Mouse (Mus musculus): Measurements from ENCODE around the gene Eps8.
"Not testable (repeated sequence)": the region's sequence is repeated elsewhere in the genome, so short reads cannot be mapped to it uniquely, and the experiment has no call there.

The Eps8 gene

GRCm38 (mm10) chr6:137482891-137483290 lies 171.8 kb downstream of the Eps8 start:
- no peak for DNase-seq (ENCODE audit: low read depth, low spot score)

DNA sequence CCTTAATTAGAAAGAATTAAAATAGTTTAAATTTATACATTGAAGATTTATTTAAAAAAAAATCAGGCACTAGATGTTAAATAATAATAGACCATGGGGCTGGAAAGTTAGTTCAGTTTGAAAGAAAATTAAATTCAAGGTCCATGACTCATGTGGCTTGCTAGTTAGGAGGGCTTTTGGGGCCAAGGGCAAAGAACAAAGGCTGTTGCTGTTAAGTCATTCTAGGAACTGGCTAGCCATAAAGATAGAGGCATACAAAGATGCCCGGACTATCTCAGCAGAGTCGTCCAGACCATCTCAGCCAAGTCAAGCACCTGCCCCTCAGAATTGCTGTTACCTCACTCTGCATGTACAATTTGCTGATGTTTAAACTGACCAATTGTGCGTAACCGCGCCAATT lies 179.0 kb downstream of the Eps8 start:
- DNase-seq (ENCODE audit: low read depth, low spot score): not testable (repeated sequence)

DNA sequence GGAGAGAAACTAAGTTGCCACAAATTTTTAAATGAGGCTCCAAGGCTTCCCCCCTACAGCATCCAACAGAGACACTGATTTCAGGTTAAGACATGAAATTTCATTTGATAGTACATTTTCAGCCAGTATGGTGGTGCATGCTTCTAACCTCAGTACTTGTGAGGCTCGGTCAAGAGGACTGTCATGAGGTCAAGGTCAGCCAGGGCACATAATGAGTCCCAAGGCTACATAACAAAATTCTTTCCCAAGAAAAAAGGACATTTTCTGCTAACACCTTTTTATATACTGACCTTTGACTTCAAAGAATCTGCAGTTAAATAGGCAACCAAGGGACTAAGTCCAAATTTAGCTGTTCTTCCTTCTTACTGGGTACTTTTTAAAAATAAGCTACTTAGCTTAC lies 181.2 kb downstream of the Eps8 start:
- no peak for DNase-seq (ENCODE audit: low read depth, low spot score)

- no peak for DNase-seq (ENCODE audit: low read depth, low spot score)
Measured at GRCm38 (mm10) chr6:137472129-137472528, 182.5 kb downstream of the Eps8 start.

- DNase-seq (ENCODE audit: low read depth, low spot score): no peak
Measured at GRCm38 (mm10) chr6:137470901-137471598, 183.6 kb downstream of the Eps8 start.

GRCm38 (mm10) chr6:137469541-137469940 lies 185.1 kb downstream of the Eps8 start:
- DNase-seq (ENCODE audit: low read depth, low spot score): peak; percentile 25

- DNase-seq (ENCODE audit: low read depth, low spot score): no peak
Measured at GRCm38 (mm10) chr6:137467696-137468095, 187.0 kb downstream of the Eps8 start.

- DNase-seq (ENCODE audit: low read depth, low spot score): no peak
Measured at GRCm38 (mm10) chr6:137466256-137466655, 188.4 kb downstream of the Eps8 start.

DNA sequence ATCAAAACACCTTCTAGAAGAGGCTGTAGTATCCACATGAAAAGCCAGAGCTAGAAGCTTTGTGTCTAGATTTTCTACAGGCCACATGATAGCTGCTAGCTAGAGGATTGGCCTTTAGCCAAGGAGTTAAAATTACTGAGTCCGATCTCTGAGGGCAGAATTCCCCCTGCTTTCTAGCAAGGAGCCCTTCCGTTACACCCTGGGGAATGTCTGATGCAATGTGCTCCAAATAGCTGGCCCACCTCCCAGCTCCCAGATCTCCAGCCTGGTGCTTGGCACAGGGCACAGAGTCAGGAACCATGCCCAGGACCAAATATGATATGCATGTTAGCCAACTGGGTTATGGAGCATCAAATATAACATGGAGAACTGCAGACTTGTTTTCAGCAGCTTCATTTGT lies 189.4 kb downstream of the Eps8 start:
- DNase-seq (ENCODE audit: low read depth, low spot score): no peak

- no peak for DNase-seq (ENCODE audit: low read depth, low spot score)
Measured at GRCm38 (mm10) chr6:137463771-137464170, 190.9 kb downstream of the Eps8 start.

DNA sequence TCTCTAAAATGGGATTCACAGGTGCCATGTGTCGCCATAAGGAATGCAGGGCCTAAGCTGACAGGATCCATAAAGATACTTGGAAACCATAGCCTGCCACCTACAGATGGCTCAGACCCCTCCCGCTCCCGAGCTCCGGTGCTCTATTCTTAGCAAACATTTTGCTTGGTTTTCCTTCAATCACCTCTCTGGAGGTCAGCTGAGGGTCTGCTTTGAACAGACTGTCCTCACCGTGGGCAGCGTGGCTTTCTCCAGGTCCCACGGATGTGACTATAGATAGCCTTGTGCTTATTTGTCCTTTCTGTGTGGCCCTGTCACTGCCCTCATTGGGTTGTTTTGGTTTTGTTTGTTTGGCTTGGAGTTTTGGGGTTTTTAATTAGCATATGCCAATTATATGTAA lies 196.5 kb downstream of the Eps8 start:
- no peak for DNase-seq (ENCODE audit: low read depth, low spot score)

DNA sequence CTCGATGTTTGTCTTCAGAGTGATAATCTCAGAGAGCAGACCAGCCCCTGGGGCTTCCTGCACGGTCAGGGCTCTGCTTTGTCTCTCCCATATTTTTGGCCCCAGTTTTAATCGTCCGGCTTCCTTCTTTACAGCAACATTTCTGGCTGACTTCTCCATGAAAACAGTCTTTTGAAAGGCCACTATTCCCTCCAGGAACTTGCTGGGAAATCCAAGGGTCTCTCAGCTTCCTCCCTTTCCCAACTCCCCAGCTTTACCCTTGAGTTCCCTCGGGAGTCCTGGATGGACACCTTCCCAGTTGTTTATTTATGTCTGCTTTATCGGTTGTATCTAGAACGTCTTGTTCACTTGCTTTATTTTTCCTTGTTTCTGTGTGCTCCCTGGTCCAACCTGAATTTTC lies 197.5 kb downstream of the Eps8 start:
- no peak for DNase-seq (ENCODE audit: low read depth, low spot score)

DNA sequence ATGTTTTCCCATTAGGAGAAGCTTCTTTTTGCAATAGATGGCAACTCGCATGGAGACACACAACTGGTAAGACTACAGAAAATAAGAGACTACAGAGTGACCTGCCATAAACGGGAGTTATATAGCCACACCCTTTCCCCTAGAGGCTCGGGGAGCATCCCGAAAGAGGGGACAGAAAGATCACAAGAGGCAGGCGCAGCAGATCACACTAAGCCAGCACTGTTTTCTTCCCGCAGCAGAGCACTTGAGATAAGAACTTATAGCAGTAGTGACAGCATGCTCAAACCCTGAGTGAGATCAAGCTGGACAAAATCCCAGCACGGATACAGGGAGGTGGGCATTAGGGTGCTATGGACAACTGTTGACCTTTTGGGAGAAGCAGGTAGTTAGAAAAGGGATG lies 198.6 kb downstream of the Eps8 start:
- no peak for DNase-seq (ENCODE audit: low read depth, low spot score)

DNA sequence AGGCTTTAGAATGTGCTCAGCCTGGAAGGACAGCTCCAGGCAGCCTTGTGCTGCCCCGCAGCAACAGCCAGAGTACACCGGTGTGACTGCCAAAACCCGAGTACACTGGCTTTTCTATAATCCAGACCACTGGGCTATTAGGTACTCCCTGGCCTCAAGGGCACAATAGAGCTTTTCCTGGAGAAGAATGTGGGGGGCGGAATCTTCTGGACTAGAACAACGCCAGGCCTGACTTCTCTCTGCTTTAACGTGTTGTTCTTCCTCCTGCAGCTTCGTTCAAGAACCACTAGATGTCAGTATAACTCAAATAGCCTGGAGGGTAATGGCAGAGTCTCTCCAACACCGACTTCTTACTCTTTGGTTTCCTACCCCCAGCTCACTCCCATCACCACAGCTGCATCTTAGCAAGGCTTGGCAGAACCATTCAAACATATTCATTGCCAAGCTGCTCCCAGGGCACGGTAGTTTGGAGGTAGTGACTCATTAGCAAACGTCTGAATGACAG lies 199.1 kb downstream of the Eps8 start:
- DNase-seq (ENCODE audit: low read depth, low spot score): peak; percentile 82

DNA sequence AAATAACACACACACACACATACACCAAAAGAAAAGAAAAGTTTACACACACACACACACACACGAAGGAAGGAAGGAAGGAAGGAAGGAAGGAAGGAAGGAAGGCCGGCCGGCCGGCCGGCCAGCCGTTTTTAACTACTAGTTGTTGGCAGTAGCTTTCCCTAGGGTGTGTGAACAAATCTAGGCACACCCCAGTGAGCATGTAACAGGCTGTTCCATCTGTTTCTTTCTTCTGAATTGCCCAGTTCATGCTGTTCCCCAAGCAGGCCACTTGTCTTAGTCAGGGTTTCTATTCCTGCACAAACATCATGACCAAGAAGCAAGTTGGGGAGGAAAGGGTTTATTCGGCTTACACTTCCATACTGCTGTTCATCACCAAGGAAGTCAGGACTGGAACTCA lies 208.6 kb downstream of the Eps8 start:
- not testable (repeated sequence) for DNase-seq (ENCODE audit: low read depth, low spot score)

GRCm38 (mm10) chr6:137443089-137443488 lies 211.6 kb downstream of the Eps8 start:
- no peak for DNase-seq (ENCODE audit: low read depth, low spot score)

GRCm38 (mm10) chr6:137440559-137441486 lies 213.9 kb downstream of the Eps8 start:
- no peak for DNase-seq (ENCODE audit: low read depth, low spot score)

- no peak for DNase-seq (ENCODE audit: low read depth, low spot score)
Measured at GRCm38 (mm10) chr6:137437902-137438580, 216.6 kb downstream of the Eps8 start.

- DNase-seq (ENCODE audit: low read depth, low spot score): no peak
Measured at GRCm38 (mm10) chr6:137437486-137437885, 217.2 kb downstream of the Eps8 start.

GRCm38 (mm10) chr6:137433521-137434137 lies 221.0 kb downstream of the Eps8 start:
- no peak for DNase-seq (ENCODE audit: low read depth, low spot score)

Data from ES-CJ7 (cell line).